Mouse (Mus musculus): ENCODE data around the gene Sin3b. TPM values are rescaled to one million over a fixed set of nuclear protein-coding genes. Genes with fewer than 3 reads are reported as not detected.

Gene Sin3b
- polyA plus RNA-seq, 1 experiment from 2014 or later: 110 TPM

GRCm38 (mm10) chr8:72780644-72781043, 57.6 kb downstream of the Sin3b start:
- no peak overlapping the region for H3K4me2 ChIP-seq
- ATAC-seq (replicated peaks; ENCODE audit: low FRiP score): no peak

GRCm38 (mm10) chr8:72801583-72801982, 78.5 kb downstream of the Sin3b start:
- WGBS: 78% methylated on average over 2 of the region's 2 CpGs
- no peak overlapping the region for H3K9ac ChIP-seq (ENCODE audit: low read depth, low read length)
- ATAC-seq (replicated peaks; ENCODE audit: low FRiP score) (no peak), DNase-seq (ENCODE audit: low spot score) (no peak)
- H3K9me3 ChIP-seq (ENCODE audit: control insufficient read depth, low read length): no peaks in the 10 kb centered on the region
- H3K27ac ChIP-seq (ENCODE audit: low read depth, low read length): no peak overlapping the region
- no peaks in the 10 kb centered on the region for H3K27me3 ChIP-seq (replicated peaks; ENCODE audit: control insufficient read depth, insufficient read depth, low read length)
- no peaks in the 10 kb centered on the region for H3K4me1 ChIP-seq (replicated peaks; ENCODE audit: control insufficient read depth, insufficient read depth, low read length)
- no peak overlapping the region for H3K4me2 ChIP-seq
- H3K4me3 ChIP-seq (ENCODE audit: low read depth, low read length): no peak overlapping the region
- H3K36me3 ChIP-seq (ENCODE audit: control insufficient read depth, insufficient read depth, low read length): no peaks in the 10 kb centered on the region

More at GRCm38 (mm10) chr8:72780644-72781043, 57.6 kb downstream of the Sin3b start:
- Histone ChIP-seq H3K9ac (ENCODE audit: low read depth, low read length) (no peak overlapping the region), H3K27ac (ENCODE audit: low read depth, low read length) (no peak overlapping the region), H3K4me1 (replicated peaks; ENCODE audit: control insufficient read depth, insufficient read depth, low read length) (no peaks in the 10 kb centered on the region), H3K9me3 (ENCODE audit: control insufficient read depth, low read length) (peaks cover 3% of the 10 kb centered on the region; the same call in 1 of the 2 replicates), H3K27me3 (replicated peaks; ENCODE audit: control insufficient read depth, insufficient read depth, low read length) (no peaks in the 10 kb centered on the region), H3K4me3 (ENCODE audit: low read depth, low read length) (no peak overlapping the region), H3K36me3 (ENCODE audit: control insufficient read depth, insufficient read depth, low read length) (no peaks in the 10 kb centered on the region)
- no peak for DNase-seq (ENCODE audit: low spot score)
- WGBS: 92% methylated on average over 4 of the region's 4 CpGs

Small RNAs within 50 kb of the gene (microRNA-seq; reads per million reads assigned to microRNA genes)
- not detected for gene Gm26237 (ENCODE audit: borderline number of aligned reads)

Other genes with a start within 250 kb of the Sin3b start
- gene Cherp, start 248.1 kb upstream of the Sin3b start, polyA plus RNA-seq (2014; fragmentation: Nextera tagmentation; extraction: Ambion mirVana): 90.1 and 92.8 TPM in 2 replicates
- 16.8 and 18.1 TPM in 2 replicates for gene Slc35e1, start 230.7 kb upstream of the Sin3b start, polyA plus RNA-seq (2014; fragmentation: Nextera tagmentation; extraction: Ambion mirVana)
- 16.4 and 17.7 TPM in 2 replicates for gene Med26, start 175.0 kb upstream of the Sin3b start, polyA plus RNA-seq (2014; fragmentation: Nextera tagmentation; extraction: Ambion mirVana)
- 77.9 and 78.0 TPM in 2 replicates for gene Smim7, start 152.2 kb upstream of the Sin3b start, polyA plus RNA-seq (2014; fragmentation: Nextera tagmentation; extraction: Ambion mirVana)
- 4.4 and 4.6 TPM in 2 replicates for gene Tmem38a, start 151.2 kb upstream of the Sin3b start, polyA plus RNA-seq (2014; fragmentation: Nextera tagmentation; extraction: Ambion mirVana)
- gene Nwd1, start 76.6 kb upstream of the Sin3b start, polyA plus RNA-seq (2014; fragmentation: Nextera tagmentation; extraction: Ambion mirVana): not detected in 2 replicates
- gene F2rl3, start 38.6 kb downstream of the Sin3b start, polyA plus RNA-seq (2014; fragmentation: Nextera tagmentation; extraction: Ambion mirVana): 8.5 and 8.6 TPM in 2 replicates